Mouse (Mus musculus): ENCODE results near the gene Gm10130.
"Not testable (repeated sequence)": the region's sequence is repeated elsewhere in the genome, so short reads cannot be mapped to it uniquely, and the experiment has no call there.

Gm10130 gene

GRCm38 (mm10) chr2:150323402-150323801 is at the start of gene Gm10130:
Gene Gm10130 (plus strand): TSS chr2:150323702.
- DNase-seq = no peak

GRCm38 (mm10) chr2:150293669-150294068 is 29.8 kb upstream of the Gm10130 start:
- no peak for DNase-seq

GRCm38 (mm10) chr2:150299096-150299495 is 24.4 kb upstream of the Gm10130 start:
- no peak for DNase-seq

- DNase-seq = no peak
These were observed 16.2 kb upstream of the Gm10130 start for GRCm38 (mm10) chr2:150307183-150307773.

- DNase-seq = peak; percentile 95
These were observed 12.3 kb upstream of the Gm10130 start for GRCm38 (mm10) chr2:150310952-150311884.

GRCm38 (mm10) chr2:150316140-150316539 is 7.4 kb upstream of the Gm10130 start:
- DNase-seq = no peak

- no peak for DNase-seq
These were observed 4.5 kb upstream of the Gm10130 start for GRCm38 (mm10) chr2:150318973-150319372.

- DNase-seq = not testable (repeated sequence)
These were observed 33.6 kb downstream of the Gm10130 start for GRCm38 (mm10) chr2:150357136-150357535.

GRCm38 (mm10) chr2:150362113-150362877 is 38.8 kb downstream of the Gm10130 start, which contains the start of gene 3300002I08Rik:
Gene 3300002I08Rik (minus strand): TSS chr2:150362765.
- DNase-seq = peak; percentile 94

- DNase-seq = no peak
These were observed 39.4 kb downstream of the Gm10130 start for GRCm38 (mm10) chr2:150362878-150363229.

GRCm38 (mm10) chr2:150385553-150386106 is 62.1 kb downstream of the Gm10130 start:
- DNase-seq = not testable (repeated sequence)

GRCm38 (mm10) chr2:150390198-150390597 is 66.7 kb downstream of the Gm10130 start:
- DNase-seq = no peak

GRCm38 (mm10) chr2:150412146-150412545 is 88.6 kb downstream of the Gm10130 start:
- DNase-seq = not testable (repeated sequence)

All from kidney, postnatal 4 days (tissue).